Mouse (Mus musculus): ENCODE results near the gene Anxa8. TPM values are rescaled to one million over a fixed set of nuclear protein-coding genes. Genes with fewer than 3 reads are reported as not detected.

Gene Anxa8
- polyA plus RNA-seq, 1 experiment from 2014 or later = 0.61 TPM

DNA sequence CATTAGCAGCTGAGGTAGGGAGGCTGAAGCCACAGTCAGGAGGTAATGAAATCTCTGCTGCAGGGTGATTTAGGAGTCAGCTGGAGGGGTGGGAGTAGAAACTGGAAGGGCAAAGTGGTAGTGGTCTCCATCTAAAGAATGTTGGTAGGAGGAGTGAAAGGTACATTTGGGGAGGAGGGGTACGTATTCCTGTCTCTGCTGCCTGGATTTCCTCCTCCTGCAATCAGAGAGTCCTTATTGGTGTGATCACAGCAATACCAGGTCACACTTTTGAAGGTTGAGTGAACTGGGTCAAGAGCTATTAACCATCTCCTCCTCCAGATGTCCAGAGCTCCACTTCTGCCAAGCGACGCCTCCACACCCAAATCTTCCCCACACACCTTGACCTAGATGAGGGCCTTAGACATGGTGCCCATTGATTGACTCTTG lies 35.2 kb downstream of the Anxa8 start:
- H3K9ac ChIP-seq = no peak overlapping the region
- no peak overlapping the region for H3K4me3 ChIP-seq (replicated peaks)
- no peak for ATAC-seq (ENCODE audit: low FRiP score)
- H3K4me1 ChIP-seq = no peaks in the 10 kb centered on the region
- no peaks in the 10 kb centered on the region for H3K27me3 ChIP-seq
- WGBS = 88% methylated on average over 3 of the region's 3 CpGs
- no peaks in the 10 kb centered on the region for H3K9me3 ChIP-seq
- no peak overlapping the region for H3K27ac ChIP-seq
- H3K36me3 ChIP-seq (replicated peaks) = no peaks in the 10 kb centered on the region
- H3K4me2 ChIP-seq = no peak overlapping the region

DNA sequence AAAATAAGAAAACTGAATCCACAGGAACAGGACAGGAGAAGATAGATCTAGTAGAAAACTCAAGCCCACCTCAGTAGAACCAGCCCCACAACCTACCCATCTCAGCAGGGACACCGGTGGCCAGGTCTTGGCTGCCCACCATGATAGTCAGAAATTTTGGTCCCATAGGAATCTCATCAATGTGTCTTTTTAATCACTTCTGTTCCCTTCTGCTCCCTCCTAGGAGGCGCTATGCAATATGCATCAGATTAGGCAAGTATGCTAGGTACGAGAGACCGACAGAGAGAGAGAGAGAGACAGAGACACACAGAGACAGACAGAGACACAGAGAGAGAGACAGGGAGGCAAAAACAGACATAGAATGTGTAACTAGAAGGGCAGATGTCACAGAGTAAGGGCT lies 35.9 kb downstream of the Anxa8 start:
- Histone ChIP-seq H3K4me3 (replicated peaks) (no peak overlapping the region), H3K4me2 (no peak overlapping the region), H3K9ac (no peak overlapping the region), H3K27me3 (no peaks in the 10 kb centered on the region), H3K27ac (no peak overlapping the region), H3K4me1 (no peaks in the 10 kb centered on the region), H3K9me3 (no peaks in the 10 kb centered on the region), H3K36me3 (replicated peaks) (no peaks in the 10 kb centered on the region)
- WGBS = 94% methylated on average over 4 of the region's 4 CpGs
- ATAC-seq (ENCODE audit: low FRiP score) = no peak

- no peaks in the 10 kb centered on the region for H3K36me3 ChIP-seq (replicated peaks)
- peaks cover 46% of the 10 kb centered on the region for H3K27me3 ChIP-seq
- H3K27ac ChIP-seq = no peak overlapping the region
- no peak overlapping the region for H3K4me3 ChIP-seq (replicated peaks)
- no peak for ATAC-seq (ENCODE audit: low FRiP score)
- no peaks in the 10 kb centered on the region for H3K9me3 ChIP-seq
- H3K4me2 ChIP-seq = no peak overlapping the region
- H3K4me1 ChIP-seq = peaks cover 5% of the 10 kb centered on the region; the same call in 1 of the 2 replicates
- H3K9ac ChIP-seq = no peak overlapping the region
- 79% methylated on average over 6 of the region's 6 CpGs for WGBS
Observed at GRCm38 (mm10) chr14:34131216-34131615, 45.4 kb downstream of the Anxa8 start.

- Histone ChIP-seq H3K36me3 (replicated peaks) (no peaks in the 10 kb centered on the region), H3K9ac (no peak overlapping the region), H3K4me2 (no peak overlapping the region), H3K27me3 (peaks cover 75% of the 10 kb centered on the region), H3K9me3 (no peaks in the 10 kb centered on the region), H3K4me1 (peaks cover 5% of the 10 kb centered on the region; the same call in 1 of the 2 replicates), H3K4me3 (replicated peaks) (no peak overlapping the region), H3K27ac (no peak overlapping the region)
- no peak for ATAC-seq (ENCODE audit: low FRiP score)
Observed at GRCm38 (mm10) chr14:34135391-34135790, 49.6 kb downstream of the Anxa8 start.

GRCm38 (mm10) chr14:34139671-34140664 lies 54.2 kb downstream of the Anxa8 start:
- Histone ChIP-seq H3K27ac (no peak overlapping the region), H3K36me3 (replicated peaks) (no peaks in the 10 kb centered on the region), H3K9me3 (no peaks in the 10 kb centered on the region), H3K4me3 (replicated peaks) (no peak overlapping the region), H3K9ac (no peak overlapping the region), H3K4me2 (no peak overlapping the region), H3K27me3 (peaks cover 66% of the 10 kb centered on the region), H3K4me1 (no peaks in the 10 kb centered on the region)
- ATAC-seq (ENCODE audit: low FRiP score) = no peak; the same call in 1 of the 2 replicates
- WGBS = 55% methylated on average over 15 of the region's 15 CpGs

GRCm38 (mm10) chr14:34142316-34142715 lies 56.5 kb downstream of the Anxa8 start:
- Histone ChIP-seq H3K4me1 (no peaks in the 10 kb centered on the region), H3K4me2 (no peak overlapping the region), H3K9ac (no peak overlapping the region), H3K4me3 (replicated peaks) (no peak overlapping the region), H3K27me3 (peaks cover 53% of the 10 kb centered on the region), H3K9me3 (no peaks in the 10 kb centered on the region), H3K36me3 (replicated peaks) (no peaks in the 10 kb centered on the region), H3K27ac (no peak overlapping the region)
- WGBS = 75% methylated on average over 1 of the region's 1 CpGs
- ATAC-seq (ENCODE audit: low FRiP score) = no peak

DNA sequence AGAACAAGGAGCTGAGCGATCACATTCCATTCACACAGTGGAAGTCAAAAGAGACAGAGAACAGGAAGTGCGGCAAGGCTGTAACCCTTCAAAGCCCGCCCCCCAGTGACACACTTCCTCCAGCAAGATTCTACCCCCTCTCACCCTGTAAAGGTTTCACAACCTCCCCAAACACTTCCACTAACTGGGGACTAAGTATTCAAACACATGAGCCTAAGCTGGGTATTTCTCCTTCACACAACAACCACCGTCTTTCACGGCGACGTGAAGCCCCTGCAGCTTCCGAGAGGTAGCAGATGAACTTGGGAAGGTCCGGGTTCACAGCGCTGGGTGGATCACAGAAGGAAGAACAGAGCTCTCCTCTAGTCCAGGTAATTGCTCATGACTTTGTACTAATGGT lies 57.1 kb downstream of the Anxa8 start:
- Histone ChIP-seq H3K4me1 (no peaks in the 10 kb centered on the region), H3K36me3 (replicated peaks) (no peaks in the 10 kb centered on the region), H3K4me3 (replicated peaks) (no peak overlapping the region), H3K27ac (no peak overlapping the region), H3K9me3 (no peaks in the 10 kb centered on the region), H3K4me2 (no peak overlapping the region), H3K9ac (no peak overlapping the region), H3K27me3 (peaks cover 47% of the 10 kb centered on the region)
- ATAC-seq (ENCODE audit: low FRiP score) = no peak
- WGBS = 95% methylated on average over 10 of the region's 10 CpGs

Other genes starting within 250 kb of the Anxa8 start
- 1.7 and 2.5 TPM in 2 replicates for gene Gdf10, start 162.4 kb upstream of the Anxa8 start, polyA plus RNA-seq (2016; fragmentation: Nextera tagmentation; extraction: Ambion mirVana)
- not detected in 2 replicates for gene Gdf2, start 144.9 kb upstream of the Anxa8 start, polyA plus RNA-seq (2016; fragmentation: Nextera tagmentation; extraction: Ambion mirVana)
- gene Rbp3, start 132.0 kb upstream of the Anxa8 start, polyA plus RNA-seq (2016; fragmentation: Nextera tagmentation; extraction: Ambion mirVana) = not detected in 2 replicates
- gene Zfp488, start 107.2 kb upstream of the Anxa8 start, polyA plus RNA-seq (2016; fragmentation: Nextera tagmentation; extraction: Ambion mirVana) = 0.09 and 0.10 TPM in 2 replicates
- not detected in 2 replicates for gene Gm30083, start 70.8 kb upstream of the Anxa8 start, polyA plus RNA-seq (2016; fragmentation: Nextera tagmentation; extraction: Ambion mirVana)
- not detected in 2 replicates for gene Gm5460, start 69.2 kb upstream of the Anxa8 start, polyA plus RNA-seq (2016; fragmentation: Nextera tagmentation; extraction: Ambion mirVana)
- gene Antxrl, start 33.3 kb upstream of the Anxa8 start, polyA plus RNA-seq (2016; fragmentation: Nextera tagmentation; extraction: Ambion mirVana) = not detected in 2 replicates
- gene A630023A22Rik, start 16.8 kb downstream of the Anxa8 start, polyA plus RNA-seq (2016; fragmentation: Nextera tagmentation; extraction: Ambion mirVana) = not detected in 2 replicates
- gene Npy4r, start 66.5 kb downstream of the Anxa8 start, polyA plus RNA-seq (2016; fragmentation: Nextera tagmentation; extraction: Ambion mirVana) = 0.05 TPM in 1 of 2 replicates, not detected in the other
- gene Gprin2, start 115.7 kb downstream of the Anxa8 start, polyA plus RNA-seq (2016; fragmentation: Nextera tagmentation; extraction: Ambion mirVana) = 2.2 and 2.5 TPM in 2 replicates
- 0.13 and 0.27 TPM in 2 replicates for gene Syt15, start 133.6 kb downstream of the Anxa8 start, polyA plus RNA-seq (2016; fragmentation: Nextera tagmentation; extraction: Ambion mirVana)
- 8.7 and 11.0 TPM in 2 replicates for gene Shld2, start 224.5 kb downstream of the Anxa8 start, polyA plus RNA-seq (2016; fragmentation: Nextera tagmentation; extraction: Ambion mirVana)
- 85.9 and 87.8 TPM in 2 replicates for gene Glud1, start 224.7 kb downstream of the Anxa8 start, polyA plus RNA-seq (2016; fragmentation: Nextera tagmentation; extraction: Ambion mirVana)

All from forebrain, embryonic 12.5 days (tissue).